Mouse (Mus musculus) intestine, embryonic 16.5 days (tissue): Measurements from ENCODE around the gene Aspscr1. TPM values are rescaled to one million over a fixed set of nuclear protein-coding genes. Genes with fewer than 3 reads are reported as not detected.

Experiments
- ATAC-seq: fragments of 200-750 bp; cut with Nextera tagmentation; 2 replicates; pipeline ENCODE4 v1.8.0; 2017; ENCODE audit warnings: moderate TSS enrichment, moderate library complexity
- H3K27ac ChIP-seq: fragments of 300-500 bp; sonication (generic); 2 replicates; pipeline ENCODE4 v1.5.1; 2014; ENCODE audit warnings: mild to moderate bottlenecking, low read length
- H3K27me3 ChIP-seq: fragments of 300-500 bp; sonication (generic); replicated peaks from 2 replicates; pipeline ENCODE4 v1.6.1; 2014; ENCODE audit warnings: low read length, control low read depth, mixed read lengths; ENCODE audit not compliant: control insufficient read depth, insufficient read depth
- H3K36me3 ChIP-seq: fragments of 300-500 bp; sonication (generic); 2 replicates; pipeline ENCODE4 v1.6.1; 2014; ENCODE audit warnings: low read length, control low read depth; ENCODE audit not compliant: control insufficient read depth, insufficient read depth
- H3K4me1 ChIP-seq: fragments of 300-500 bp; sonication (generic); 2 replicates; pipeline ENCODE4 v1.6.1; 2014; ENCODE audit warnings: low read length, control low read depth, mixed read lengths; ENCODE audit not compliant: control insufficient read depth, insufficient read depth
- H3K4me2 ChIP-seq: fragments of 300-500 bp; sonication (generic); 2 replicates; pipeline ENCODE4 v1.6.1; 2014; ENCODE audit warnings: low read depth, low read length, control low read depth
- H3K4me3 ChIP-seq: fragments of 300-500 bp; sonication (generic); 2 replicates; pipeline ENCODE4 v1.5.1; 2014; ENCODE audit warnings: mild to moderate bottlenecking, low read length
- H3K9ac ChIP-seq: fragments of 300-500 bp; sonication (generic); 2 replicates; pipeline ENCODE4 v1.6.1; 2014; ENCODE audit warnings: low read depth, low read length
- H3K9me3 ChIP-seq: fragments of 300-500 bp; sonication (generic); 2 replicates; pipeline ENCODE4 v1.6.1; 2016; ENCODE audit warnings: low read length, control low read depth; ENCODE audit not compliant: control insufficient read depth
- WGBS: fragments of 180-500 bp; shearing (Covaris S2); extraction: QIAGEN DNeasy Blood & Tissue Kit; methylation state at CpG from one replicate; pipeline ENCODE4 v1.1.7; 2014; 5-methylcytosine and 5-hydroxymethylcytosine counted together
- polyA plus RNA-seq: library from polyadenylated mRNA; unstranded; fragments of >200 nt; fragmentation: Nextera tagmentation; extraction: Ambion mirVana; gene quantifications from 2 replicates; pipeline ENCODE4 v1.2.1, GENCODE M21; 2015

The Aspscr1 gene
- polyA plus RNA-seq, 1 experiment from 2014 or later: 108 TPM

GRCm38 (mm10) chr11:120658876-120659410 lies 13.8 kb upstream of the Aspscr1 start:
- Histone ChIP-seq H3K36me3 (no peaks in the 10 kb centered on the region), H3K4me1 (peaks cover 23% of the 10 kb centered on the region), H3K27me3 (peaks cover 73% of the 10 kb centered on the region), H3K4me2 (0 out of 2 replicates have a peak overlapping the region, but pooled peaks have one; percentile 33), H3K4me3 (no peak overlapping the region), H3K27ac (no peak overlapping the region), H3K9ac (no peak overlapping the region), H3K9me3 (no peaks in the 10 kb centered on the region)
- no peak for ATAC-seq
- 2% methylated on average over 24 of the region's 24 CpGs for WGBS

GRCm38 (mm10) chr11:120659509-120660300 lies 13.1 kb upstream of the Aspscr1 start:
- H3K4me1 ChIP-seq: peaks cover 23% of the 10 kb centered on the region
- 0 out of 2 replicates have a peak, but pooled peaks have one; percentile 19 for ATAC-seq
- peak overlapping the region; percentile 48 for H3K9ac ChIP-seq
- no peaks in the 10 kb centered on the region for H3K9me3 ChIP-seq
- peak overlapping the region; percentile 87 for H3K4me2 ChIP-seq
- 2% methylated on average over 39 of the region's 50 CpGs for WGBS
- no peaks in the 10 kb centered on the region for H3K36me3 ChIP-seq
- H3K27me3 ChIP-seq: peaks cover 75% of the 10 kb centered on the region
- no peak overlapping the region for H3K27ac ChIP-seq
- H3K4me3 ChIP-seq: peak overlapping the region; percentile 49

GRCm38 (mm10) chr11:120660301-120661075 lies 12.3 kb upstream of the Aspscr1 start:
- Histone ChIP-seq H3K9me3 (no peaks in the 10 kb centered on the region), H3K36me3 (no peaks in the 10 kb centered on the region), H3K4me2 (peak overlapping the region; percentile 87), H3K4me1 (peaks cover 23% of the 10 kb centered on the region), H3K27ac (no peak overlapping the region), H3K9ac (peak overlapping the region; percentile 48), H3K27me3 (peaks cover 78% of the 10 kb centered on the region), H3K4me3 (peak overlapping the region; percentile 49)
- WGBS: under 1% methylated on average over 81 of the region's 95 CpGs
- ATAC-seq: peak; percentile 56; the same call in 1 of the 2 replicates

DNA sequence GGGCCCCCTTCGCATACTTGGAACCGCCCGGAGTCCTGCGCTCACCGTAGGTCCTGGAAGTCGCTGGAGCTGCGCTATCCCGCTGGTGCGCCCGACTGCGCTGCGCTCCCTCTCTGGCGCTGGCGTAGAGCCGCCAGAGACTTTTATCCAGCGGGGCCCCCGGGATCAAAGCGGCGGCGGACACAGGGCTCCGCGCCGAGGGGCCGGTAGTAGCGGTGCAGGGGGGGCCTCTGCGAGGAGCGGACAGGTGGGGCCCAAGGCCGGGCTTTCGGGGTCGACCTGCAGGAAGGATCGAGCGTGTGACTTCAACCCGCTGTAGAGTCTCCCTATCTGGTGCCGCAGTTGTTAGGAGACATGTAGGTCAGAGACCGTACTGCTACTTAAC lies 11.7 kb upstream of the Aspscr1 start, which contains the start of gene Notum:
Gene Notum (minus strand): TSS at position 100 of the 385 bp plus-strand sequence.
- Histone ChIP-seq H3K9ac (peak within 1 kb of the TSS; percentile 48), H3K9me3 (no peaks in the 10 kb centered on the region), H3K4me1 (peaks cover 23% of the 10 kb centered on the region), H3K4me3 (peak within 1 kb of the TSS; percentile 49), H3K27me3 (peaks cover 77% of the 10 kb centered on the region), H3K4me2 (peak within 1 kb of the TSS; percentile 87), H3K36me3 (no peaks in the 10 kb centered on the region), H3K27ac (no peak within 1 kb of the TSS)
- WGBS: under 1% methylated on average over 35 of the region's 35 CpGs
- 0 out of 2 replicates have a peak, but pooled peaks have one; percentile 25 for ATAC-seq

DNA sequence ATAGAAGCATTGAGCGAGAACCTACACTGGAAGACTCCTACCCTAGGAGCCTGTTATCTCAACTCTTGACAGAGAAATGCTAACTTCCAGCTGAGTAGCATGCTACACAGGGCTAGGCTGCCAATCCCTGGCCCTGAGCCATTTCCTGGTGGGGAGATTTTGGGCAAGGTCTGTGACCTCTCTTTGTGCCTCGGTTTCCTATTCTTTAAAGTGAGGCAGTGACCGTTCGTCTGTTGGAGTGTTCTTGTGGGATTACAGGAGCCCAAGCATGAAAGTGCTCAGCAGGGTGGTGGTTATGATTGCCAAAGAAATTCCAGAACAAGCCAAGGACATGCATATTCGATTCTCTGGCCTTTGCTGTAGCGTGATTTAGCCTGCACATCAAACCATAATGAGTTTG lies 10.0 kb upstream of the Aspscr1 start:
- Histone ChIP-seq H3K27ac (no peak overlapping the region), H3K4me3 (no peak overlapping the region), H3K36me3 (no peaks in the 10 kb centered on the region), H3K4me1 (peaks cover 23% of the 10 kb centered on the region), H3K4me2 (no peak overlapping the region), H3K9ac (no peak overlapping the region), H3K9me3 (no peaks in the 10 kb centered on the region), H3K27me3 (peaks cover 69% of the 10 kb centered on the region)
- no peak for ATAC-seq
- WGBS: 70% methylated on average over 6 of the region's 6 CpGs

- Histone ChIP-seq H3K9ac (no peak overlapping the region), H3K27me3 (peaks cover 59% of the 10 kb centered on the region), H3K27ac (no peak overlapping the region), H3K36me3 (no peaks in the 10 kb centered on the region), H3K9me3 (no peaks in the 10 kb centered on the region), H3K4me1 (peaks cover 23% of the 10 kb centered on the region), H3K4me2 (no peak overlapping the region), H3K4me3 (no peak overlapping the region)
- no peak for ATAC-seq
- 75% methylated on average over 5 of the region's 5 CpGs for WGBS
These were observed 9.1 kb upstream of the Aspscr1 start for GRCm38 (mm10) chr11:120663714-120664113.

GRCm38 (mm10) chr11:120665406-120665805 lies 7.4 kb upstream of the Aspscr1 start:
- Histone ChIP-seq H3K9me3 (no peaks in the 10 kb centered on the region), H3K36me3 (no peaks in the 10 kb centered on the region), H3K27me3 (peaks cover 42% of the 10 kb centered on the region), H3K9ac (peak overlapping the region; percentile 37; the same call in 1 of the 2 replicates), H3K27ac (no peak overlapping the region), H3K4me1 (peaks cover 8% of the 10 kb centered on the region), H3K4me2 (no peak overlapping the region), H3K4me3 (no peak overlapping the region)
- peak; percentile 35; the same call in 1 of the 2 replicates for ATAC-seq
- 71% methylated on average over 3 of the region's 3 CpGs for WGBS

DNA sequence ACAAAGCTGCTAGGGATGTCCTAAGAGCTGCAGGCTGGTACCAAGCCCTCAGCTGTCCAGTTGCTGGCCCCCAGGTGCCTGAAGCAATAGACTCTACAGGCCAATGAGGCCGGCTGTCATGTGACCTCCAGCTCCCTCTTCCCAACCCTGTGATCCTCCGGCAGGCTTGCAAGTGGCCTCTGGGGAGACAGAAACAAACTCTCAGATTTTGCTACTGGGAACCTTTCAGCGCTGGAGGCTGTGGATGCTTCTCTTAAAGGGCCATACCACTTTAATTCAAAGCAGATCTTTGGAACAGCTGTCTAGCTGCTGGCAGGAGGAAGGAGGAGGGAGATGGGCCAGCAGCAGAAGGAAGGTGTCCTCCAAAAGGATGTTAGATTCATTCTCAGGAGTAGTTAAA lies 6.2 kb upstream of the Aspscr1 start:
- no peak overlapping the region for H3K4me2 ChIP-seq
- H3K4me3 ChIP-seq: no peak overlapping the region
- H3K9me3 ChIP-seq: no peaks in the 10 kb centered on the region
- no peak overlapping the region for H3K27ac ChIP-seq
- H3K9ac ChIP-seq: no peak overlapping the region
- WGBS: 10% methylated on average over 3 of the region's 3 CpGs
- peaks cover 30% of the 10 kb centered on the region for H3K27me3 ChIP-seq
- no peaks in the 10 kb centered on the region for H3K36me3 ChIP-seq
- no peak for ATAC-seq
- no peaks in the 10 kb centered on the region for H3K4me1 ChIP-seq

DNA sequence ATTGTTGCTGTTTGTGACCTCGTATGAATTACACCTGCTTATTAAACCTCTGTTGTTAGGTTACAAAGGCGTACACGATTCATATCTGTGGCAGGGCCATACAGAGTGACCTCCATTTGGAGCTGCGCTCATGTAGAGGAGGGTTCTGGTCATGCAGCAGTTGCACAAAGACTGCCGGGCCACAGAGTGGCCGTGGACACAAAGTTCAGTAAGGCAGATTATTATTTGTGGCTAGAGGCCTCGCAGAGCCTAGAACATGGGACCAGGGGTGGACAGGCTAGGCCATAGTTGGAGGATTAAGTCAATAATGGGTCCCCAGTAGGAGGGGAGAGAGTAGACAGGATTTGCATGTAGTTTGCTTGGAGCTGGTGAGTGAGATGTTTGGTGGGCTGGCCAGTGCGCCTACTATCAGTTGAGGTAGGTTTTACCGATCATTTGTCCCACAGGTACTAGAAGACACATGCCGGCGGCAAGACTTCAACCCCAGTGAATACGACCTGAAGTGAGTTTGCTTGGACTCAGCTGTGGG lies 885 bp downstream of the Aspscr1 start:
- 35% methylated on average over 12 of the region's 12 CpGs for WGBS
- Histone ChIP-seq H3K9me3 (no peaks in the 10 kb centered on the region), H3K4me3 (peak overlapping the region; percentile 75), H3K9ac (peak overlapping the region; percentile 74), H3K27ac (peak overlapping the region; percentile 73), H3K27me3 (no peaks in the 10 kb centered on the region), H3K36me3 (no peaks in the 10 kb centered on the region), H3K4me1 (peaks cover 5% of the 10 kb centered on the region; the same call in 1 of the 2 replicates), H3K4me2 (peak overlapping the region; percentile 67)
- ATAC-seq: peak; percentile 31
